Mouse (Mus musculus) cerebellum, adult 9-11 months (tissue): ENCODE measurements around the gene Ikbip.
A peak's percentile ranks its signal among the peaks of the same experiment; 100 is the strongest.

ENCODE experiments used
- DNase-seq: peaks from one replicate; pipeline ENCODE4 v3.0.0; 2022

Gene Ikbip

GRCm38 (mm10) chr10:91082550-91083392, at the start of gene Ikbip, which contains the start of gene Apaf1:
Ikbip (plus strand) TSS chr10:91082940.
Apaf1 (minus strand) TSS chr10:91082770.
- DNase-seq, result peak; percentile 99

GRCm38 (mm10) chr10:91033942-91034341, 48.8 kb upstream of the Ikbip start:
- peak; percentile 76 for DNase-seq

- DNase-seq, result peak; percentile 37
Measured at GRCm38 (mm10) chr10:91049696-91050095, 33.0 kb upstream of the Ikbip start.

- DNase-seq, result no peak
Measured at GRCm38 (mm10) chr10:91051156-91051555, 31.6 kb upstream of the Ikbip start.

- no peak for DNase-seq
Measured at GRCm38 (mm10) chr10:91052734-91053133, 30.0 kb upstream of the Ikbip start.

- DNase-seq, result no peak
Measured at GRCm38 (mm10) chr10:91060742-91061141, 22.0 kb upstream of the Ikbip start.

GRCm38 (mm10) chr10:91062355-91062754, 20.4 kb upstream of the Ikbip start:
- no peak for DNase-seq

- no peak for DNase-seq
Measured at GRCm38 (mm10) chr10:91071768-91072167, 11.0 kb upstream of the Ikbip start.

- DNase-seq, result no peak
Measured at GRCm38 (mm10) chr10:91073345-91073744, 9.4 kb upstream of the Ikbip start.

GRCm38 (mm10) chr10:91076667-91077066, 6.1 kb upstream of the Ikbip start:
- DNase-seq, result no peak

GRCm38 (mm10) chr10:91080540-91080939, 2.2 kb upstream of the Ikbip start:
- DNase-seq, result no peak

- DNase-seq, result no peak
Measured at GRCm38 (mm10) chr10:91081959-91082507, 707 bp upstream of the Ikbip start.

- no peak for DNase-seq
Measured at GRCm38 (mm10) chr10:91083393-91083927, 720 bp downstream of the Ikbip start.

- DNase-seq, result no peak
Measured at GRCm38 (mm10) chr10:91092812-91093211, 10.1 kb downstream of the Ikbip start.

GRCm38 (mm10) chr10:91094251-91095104, 11.7 kb downstream of the Ikbip start:
- no peak for DNase-seq

GRCm38 (mm10) chr10:91098056-91098455, 15.3 kb downstream of the Ikbip start:
- DNase-seq, result no peak

- no peak for DNase-seq
Measured at GRCm38 (mm10) chr10:91100101-91100500, 17.4 kb downstream of the Ikbip start.

- no peak for DNase-seq
Measured at GRCm38 (mm10) chr10:91101936-91102335, 19.2 kb downstream of the Ikbip start.

GRCm38 (mm10) chr10:91102799-91103590, 20.3 kb downstream of the Ikbip start:
- DNase-seq, result no peak

GRCm38 (mm10) chr10:91105981-91106380, 23.2 kb downstream of the Ikbip start:
- DNase-seq, result no peak

- DNase-seq, result no peak
Measured at GRCm38 (mm10) chr10:91109841-91110240, 27.1 kb downstream of the Ikbip start.

- no peak for DNase-seq
Measured at GRCm38 (mm10) chr10:91116958-91117357, 34.2 kb downstream of the Ikbip start.
